Mouse (Mus musculus) heart, embryonic 14.5 days (tissue): ENCODE results near the gene Myl7. TPM values are rescaled to one million over a fixed set of nuclear protein-coding genes. Genes with fewer than 3 reads are reported as not detected.
A peak's percentile ranks its signal among the peaks of the same experiment; 100 is the strongest.

Experiments used
- ATAC-seq: fragments of 200-750 bp; cut with Nextera tagmentation; 2 replicates; pipeline ENCODE4 v1.8.0; 2017; ENCODE audit warnings: low read depth, moderate TSS enrichment; ENCODE audit not compliant: insufficient number of reproducible peaks, insufficient read depth, low FRiP score
- H3K27ac ChIP-seq, 2 experiments: fragments of 200-500 bp in 1 of 2; fragments of 300-500 bp in 1 of 2; sonication (generic) in 1 of 2; replicated peaks in 1 of 2; 2 replicates each; pipeline ENCODE4 v1.5.1; 2012 to 2014; ENCODE audit warnings: low read depth in 2 of 2, low read length in 2 of 2, control low read depth in 1 of 2, mild to moderate bottlenecking in 1 of 2, mixed read lengths in 1 of 2; ENCODE audit not compliant: control insufficient read depth in 1 of 2, insufficient read depth in 1 of 2
- H3K27me3 ChIP-seq: fragments of 300-500 bp; sonication (generic); 2 replicates; pipeline ENCODE4 v1.6.1; 2014; ENCODE audit warnings: mild to moderate bottlenecking, low read length, control low read depth; ENCODE audit not compliant: control insufficient read depth, insufficient read depth
- H3K36me3 ChIP-seq: fragments of 300-500 bp; sonication (generic); 2 replicates; pipeline ENCODE4 v1.6.1; 2014; ENCODE audit warnings: mild to moderate bottlenecking, control low read depth, low read length, mixed read lengths; ENCODE audit not compliant: control insufficient read depth, insufficient read depth
- H3K4me1 ChIP-seq, 2 experiments: fragments of 200-500 bp in 1 of 2; fragments of 300-500 bp in 1 of 2; sonication (generic) in 1 of 2; 2 replicates each; pipeline ENCODE4 v1.6.1; 2012 to 2014; ENCODE audit warnings: low read length in 2 of 2, control low read depth in 1 of 2, mixed read lengths in 1 of 2; ENCODE audit not compliant: control insufficient read depth in 2 of 2, insufficient read depth in 2 of 2
- H3K4me2 ChIP-seq: fragments of 300-500 bp; sonication (generic); 2 replicates; pipeline ENCODE4 v1.6.1; 2014; ENCODE audit warnings: mild to moderate bottlenecking, low read length
- H3K4me3 ChIP-seq, 2 experiments: fragments of 200-500 bp in 1 of 2; fragments of 300-500 bp in 1 of 2; sonication (generic) in 1 of 2; 2 replicates each; pipeline ENCODE4 v1.5.1; 2012 to 2014; ENCODE audit warnings: low read length in 2 of 2, mild to moderate bottlenecking in 2 of 2, control low read depth in 1 of 2, low read depth in 1 of 2, moderate library complexity in 1 of 2; ENCODE audit not compliant: control insufficient read depth in 1 of 2, insufficient read depth in 1 of 2
- H3K9ac ChIP-seq: fragments of 300-500 bp; sonication (generic); 2 replicates; pipeline ENCODE4 v1.6.1; 2014; ENCODE audit warnings: mild to moderate bottlenecking, low read length
- H3K9me3 ChIP-seq: fragments of 300-500 bp; sonication (generic); 2 replicates; pipeline ENCODE4 v1.6.1; 2016; ENCODE audit warnings: low read length, control low read depth; ENCODE audit not compliant: control insufficient read depth
- WGBS: fragments of 180-500 bp; shearing (Covaris S2); extraction: QIAGEN DNeasy Blood & Tissue Kit; methylation state at CpG from one replicate; pipeline ENCODE4 v1.1.7; 2014; 5-methylcytosine and 5-hydroxymethylcytosine counted together
- polyA plus RNA-seq: library from polyadenylated mRNA; unstranded; fragments of >200 nt; fragmentation: Nextera tagmentation; extraction: Ambion mirVana; gene quantifications from 2 replicates; pipeline ENCODE4 v1.2.1, GENCODE M21; 2014

The Myl7 gene
- polyA plus RNA-seq, 1 experiment from 2014 or later: 7,420 TPM

DNA sequence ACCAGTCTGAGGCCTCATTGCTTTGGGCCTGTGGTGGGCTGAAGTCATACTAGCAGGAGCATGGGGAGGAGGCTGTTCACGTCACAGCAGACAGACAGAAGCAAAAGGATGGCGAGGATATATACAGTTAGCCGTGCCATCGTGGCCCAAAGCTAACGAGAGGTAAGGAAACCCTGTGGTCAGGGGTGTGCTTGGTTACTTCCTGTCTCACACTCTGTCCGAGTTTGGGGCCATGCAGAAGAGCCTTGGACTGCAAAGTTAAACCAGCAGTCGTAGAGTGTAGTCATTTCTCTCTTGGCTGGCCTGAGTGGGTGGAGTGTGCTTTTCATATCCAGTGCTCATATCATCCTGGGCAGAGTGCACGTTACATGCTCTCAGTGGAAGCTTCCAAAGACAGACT, 16.1 kb downstream of the Myl7 start:
- Histone ChIP-seq H3K36me3 (no peaks in the 10 kb centered on the region), H3K27ac (no peak overlapping the region), H3K4me1 (peaks cover 16 to 20% of the 10 kb centered on the region in 2 experiments), H3K27me3 (no peaks in the 10 kb centered on the region), H3K4me3 (no peak overlapping the region), H3K9ac (no peak overlapping the region), H3K9me3 (no peaks in the 10 kb centered on the region), H3K4me2 (no peak overlapping the region)
- 52% methylated on average over 8 of the region's 8 CpGs for WGBS
- ATAC-seq: no peak

DNA sequence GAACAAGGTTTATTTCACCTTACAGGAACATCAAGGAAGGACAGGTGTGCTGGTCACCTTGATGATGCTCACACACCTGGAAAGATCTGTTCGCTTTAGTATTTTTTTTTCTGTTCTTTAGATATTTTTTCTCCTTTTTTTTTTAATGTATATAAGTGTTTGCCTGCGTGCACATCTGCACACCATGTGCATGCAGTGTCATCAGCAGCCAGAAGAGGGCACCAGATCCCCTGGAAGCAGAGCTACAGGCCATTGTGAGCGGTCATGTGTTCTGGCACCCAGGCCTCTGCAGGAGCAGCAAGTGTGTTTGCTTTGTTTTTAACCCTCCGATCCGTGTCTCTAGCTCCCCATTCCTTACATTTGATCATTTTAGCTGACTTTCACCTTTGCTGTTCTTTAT, 18.7 kb downstream of the Myl7 start:
- peaks cover 18% of the 10 kb centered on the region for H3K36me3 ChIP-seq
- 56% methylated on average over 5 of the region's 5 CpGs for WGBS
- no peak for ATAC-seq

DNA sequence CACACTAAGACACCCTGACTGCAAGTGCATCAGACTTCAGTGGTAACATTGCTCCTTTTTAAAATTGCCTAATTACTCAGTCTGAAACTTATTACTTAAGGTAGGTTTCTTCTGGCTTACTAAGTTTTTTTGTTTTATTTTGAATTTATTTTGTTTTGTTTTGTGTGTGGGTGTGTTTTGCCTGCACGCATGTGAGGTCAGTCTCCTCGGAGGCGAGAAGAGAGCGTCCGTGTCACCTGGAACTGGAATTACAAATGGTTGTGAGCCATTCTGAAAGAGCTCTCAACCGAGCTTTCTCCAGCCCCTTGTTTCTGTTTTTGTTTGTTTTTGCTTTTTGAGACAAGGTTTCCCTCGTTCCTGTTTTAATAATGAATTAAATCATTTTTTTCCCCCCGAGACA, 19.9 kb downstream of the Myl7 start:
- no peak for ATAC-seq
- peak overlapping the region; percentile 76 for H3K9ac ChIP-seq

More for the DNA sequence above, 18.7 kb downstream of the Myl7 start:
- Histone ChIP-seq H3K9me3 (no peaks in the 10 kb centered on the region), H3K27ac (no peak overlapping the region), H3K4me2 (no peak overlapping the region), H3K4me1 (peaks cover 6 to 16% of the 10 kb centered on the region in 2 experiments; a peak in 3 of 4 replicates), H3K4me3 (no peak overlapping the region), H3K9ac (no peak overlapping the region), H3K27me3 (no peaks in the 10 kb centered on the region)

DNA sequence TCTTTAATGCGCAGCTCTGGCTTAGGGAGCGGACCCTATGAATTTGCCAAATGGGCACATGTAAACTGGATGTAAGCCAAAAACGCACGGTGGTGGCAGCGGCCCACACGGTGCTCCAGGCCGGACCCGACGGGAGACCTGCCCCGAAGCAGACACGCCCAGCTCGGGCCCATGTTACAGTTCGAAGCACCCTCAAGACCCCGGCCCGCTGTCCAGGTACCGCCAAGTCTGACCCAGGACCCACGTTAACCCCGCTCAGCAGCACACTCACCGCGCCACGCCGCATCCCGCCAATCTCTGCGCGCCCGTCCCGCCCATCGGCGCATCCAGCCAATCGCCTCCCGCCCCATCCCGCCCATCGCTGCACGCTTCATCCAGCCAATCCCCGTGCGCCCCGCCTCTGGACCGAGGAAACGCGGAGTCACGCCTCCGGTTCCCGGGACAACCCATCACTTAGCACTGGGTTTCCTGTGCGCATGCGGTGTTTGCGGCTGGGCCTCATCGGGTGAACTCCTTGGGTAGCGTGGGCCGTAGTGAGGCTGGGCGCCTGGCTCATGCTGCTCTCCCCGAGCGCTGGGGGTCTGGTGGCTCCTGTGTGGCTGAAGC, 20.6 kb downstream of the Myl7 start, which contains the start of gene Pold2:
Pold2 (minus strand) TSS at position 372 of the 606 bp plus-strand sequence.
- Histone ChIP-seq H3K4me2 (peak within 1 kb of the TSS; percentile 69), H3K9ac (peak within 1 kb of the TSS; percentile 84), H3K4me1 (peaks cover 6 to 16% of the 10 kb centered on the region in 2 experiments; a peak in 3 of 4 replicates), H3K9me3 (no peaks in the 10 kb centered on the region), H3K27me3 (no peaks in the 10 kb centered on the region), H3K27ac (peak within 1 kb of the TSS; percentile 79 to 85), H3K4me3 (peak within 1 kb of the TSS; percentile 70 to 76), H3K36me3 (peaks cover 37% of the 10 kb centered on the region)
- WGBS: under 1% methylated on average over 52 of the region's 52 CpGs
- ATAC-seq: peak; percentile 96

More for the DNA sequence above, 19.9 kb downstream of the Myl7 start:
- Histone ChIP-seq H3K4me1 (peaks cover 6 to 16% of the 10 kb centered on the region in 2 experiments; a peak in 3 of 4 replicates), H3K27ac (peak overlapping the region; percentile 79 to 85), H3K36me3 (peaks cover 31% of the 10 kb centered on the region), H3K9me3 (no peaks in the 10 kb centered on the region), H3K27me3 (no peaks in the 10 kb centered on the region), H3K4me3 (peak overlapping the region; percentile 30 to 70; a peak in 3 of 4 replicates), H3K4me2 (peak overlapping the region; percentile 69)
- WGBS: 42% methylated on average over 8 of the region's 8 CpGs

DNA sequence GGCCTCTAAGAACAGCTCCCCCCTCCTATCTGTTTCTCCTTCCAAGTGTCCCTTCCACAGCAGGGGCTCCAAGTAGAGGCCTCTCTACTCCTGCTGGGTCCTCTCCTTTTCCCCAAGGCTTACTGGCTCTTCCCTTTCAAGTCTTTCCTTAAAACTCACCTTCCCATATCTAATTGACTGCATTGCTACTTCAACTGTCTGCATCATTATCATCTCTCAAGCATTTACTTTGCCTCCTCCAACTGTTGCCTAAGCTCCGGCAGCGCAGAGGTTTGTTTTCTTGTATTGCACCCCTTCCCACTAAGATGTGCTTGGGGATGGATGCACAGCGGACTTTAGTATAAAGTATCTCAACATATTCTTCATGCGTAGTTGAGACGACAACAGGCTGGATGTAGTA, 21.2 kb downstream of the Myl7 start:
- Histone ChIP-seq H3K27me3 (no peaks in the 10 kb centered on the region), H3K27ac (0 out of 4 replicates have a peak overlapping the region, but pooled peaks of 1 of the 2 experiments have one; percentile 49), H3K4me1 (peaks cover 3 to 16% of the 10 kb centered on the region in 2 experiments; a peak in 3 of 4 replicates), H3K4me2 (peak overlapping the region; percentile 69), H3K9me3 (no peaks in the 10 kb centered on the region), H3K36me3 (peaks cover 43% of the 10 kb centered on the region), H3K9ac (peak overlapping the region; percentile 84), H3K4me3 (peak overlapping the region; percentile 70 to 76)
- WGBS: 3% methylated on average over 5 of the region's 5 CpGs
- no peak for ATAC-seq

DNA sequence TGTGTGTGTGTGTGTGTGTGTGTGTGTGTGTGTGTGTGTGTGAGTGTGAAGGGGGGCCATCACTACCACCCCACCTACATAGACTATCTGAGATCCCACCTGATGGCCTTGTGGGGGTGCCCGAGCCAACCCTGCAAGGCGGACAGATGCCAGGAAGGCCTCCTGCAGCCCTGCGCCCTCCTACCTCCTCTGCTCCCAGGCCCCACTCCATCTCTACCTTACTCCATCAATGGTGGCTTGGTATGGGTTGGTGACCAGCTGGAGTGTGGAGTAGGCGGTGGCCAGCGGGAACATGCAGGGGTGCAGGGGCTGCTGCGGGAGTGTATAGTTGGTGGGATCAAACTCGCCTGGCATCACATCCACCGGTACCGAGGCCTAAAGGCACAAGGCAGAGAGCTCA, 25.4 kb downstream of the Myl7 start:
- no peak overlapping the region for H3K4me3 ChIP-seq
- 94% methylated on average over 9 of the region's 9 CpGs for WGBS
- peaks cover 0 to 12% of the 10 kb centered on the region in 2 experiments; a peak in 2 of 4 replicates for H3K4me1 ChIP-seq
- H3K36me3 ChIP-seq: peaks cover 80% of the 10 kb centered on the region
- no peaks in the 10 kb centered on the region for H3K27me3 ChIP-seq
- no peak overlapping the region for H3K27ac ChIP-seq
- ATAC-seq: no peak
- H3K9me3 ChIP-seq: no peaks in the 10 kb centered on the region
- no peak overlapping the region for H3K9ac ChIP-seq
- no peak overlapping the region for H3K4me2 ChIP-seq

DNA sequence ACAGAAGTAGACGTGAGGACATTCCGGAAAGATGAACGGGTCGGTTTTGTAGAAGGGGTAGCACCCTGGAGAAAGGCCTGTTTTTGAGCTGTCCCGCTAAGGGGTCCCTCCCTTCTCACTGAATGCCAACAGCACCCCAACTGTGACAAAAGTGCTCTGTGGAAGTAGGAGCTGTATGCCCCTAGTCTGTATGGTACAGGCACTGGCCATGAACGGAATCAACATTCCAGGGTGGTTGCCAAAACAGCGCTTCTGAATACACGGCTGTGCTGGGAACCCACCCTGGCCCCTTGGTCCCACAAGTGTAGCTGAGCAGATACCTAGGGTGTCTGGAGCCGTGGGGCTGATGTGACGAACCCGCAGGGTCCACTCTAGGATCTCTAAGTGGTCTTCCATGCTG, 25.9 kb downstream of the Myl7 start:
- WGBS: 93% methylated on average over 11 of the region's 11 CpGs
- ATAC-seq: no peak
- Histone ChIP-seq H3K4me1 (peaks cover 0 to 12% of the 10 kb centered on the region in 2 experiments; a peak in 2 of 4 replicates), H3K27me3 (no peaks in the 10 kb centered on the region), H3K4me2 (no peak overlapping the region), H3K4me3 (no peak overlapping the region), H3K9me3 (no peaks in the 10 kb centered on the region), H3K9ac (no peak overlapping the region), H3K27ac (no peak overlapping the region), H3K36me3 (peaks cover 82% of the 10 kb centered on the region)
